Mouse (Mus musculus) lung, adult 2 months (tissue): ENCODE measurements around the gene Ncoa3.

Experiments
- CTCF ChIP-seq: fragments of 200-500 bp; IDR thresholded peaks from 2 replicates; pipeline ENCODE4 v1.5.1; 2011; ENCODE audit warnings: mild to moderate bottlenecking, low read length, control low read depth; ENCODE audit not compliant: insufficient read depth
- POLR2A ChIP-seq: fragments of 200-500 bp; IDR thresholded peaks from 2 replicates; pipeline ENCODE4 v1.6.1; 2011; ENCODE audit warnings: low read depth, mild to moderate bottlenecking, control low read depth, low read length, borderline replicate concordance; ENCODE audit errors: extremely low read depth

DNA sequence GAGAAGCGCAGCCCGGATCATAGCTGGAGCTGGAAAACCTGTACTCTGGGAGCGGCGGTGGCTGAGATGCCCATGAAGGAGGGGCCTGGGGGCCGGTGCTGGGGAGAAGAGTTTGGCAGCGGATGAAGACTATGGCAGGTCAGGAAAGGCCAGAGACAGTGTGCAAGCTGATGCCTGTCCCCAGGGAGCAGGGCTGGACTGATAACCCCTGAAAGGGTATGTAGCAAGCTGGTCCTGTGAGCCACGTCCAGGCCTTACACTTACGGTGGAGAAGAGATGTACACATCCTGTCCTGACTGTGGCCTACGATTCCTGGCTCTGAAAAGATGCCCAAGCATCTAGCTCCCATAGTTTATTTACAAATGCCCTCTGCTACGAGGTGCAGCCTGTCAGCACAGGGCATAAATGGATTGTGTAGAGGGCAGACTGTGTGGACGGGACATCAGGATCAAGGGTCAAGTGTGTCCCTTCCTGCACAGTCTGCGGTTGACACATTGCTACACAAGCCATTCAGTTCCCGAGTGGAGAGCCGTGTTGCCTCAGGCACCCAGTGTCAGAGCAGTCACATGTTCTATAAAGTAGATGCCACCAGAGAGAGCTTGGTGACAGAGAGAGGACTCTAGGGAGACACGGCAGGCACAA, 106.0 kb downstream of the Ncoa3 start:
- TF ChIP-seq CTCF (no peak), POLR2A (no peak)
